Mouse (Mus musculus) cerebellum, adult 2 months (tissue): Measurements from ENCODE around the gene Ugt1a5. TPM values are rescaled to one million over a fixed set of nuclear protein-coding genes. Genes with fewer than 3 reads are reported as not detected.

Source experiments
- DNase-seq, 2 experiments: peaks; one replicate each; pipeline ENCODE4 v3.0.0; 2021
- H3K27ac ChIP-seq: fragments of 200-500 bp; 2 replicates; pipeline ENCODE4 v1.5.1; 2012; ENCODE audit warnings: low read length, control low read depth, inconsistent platforms; ENCODE audit not compliant: insufficient read depth
- H3K27me3 ChIP-seq: fragments of 200-500 bp; 2 replicates; pipeline ENCODE4 v1.6.1; 2012; ENCODE audit warnings: inconsistent platforms, mild to moderate bottlenecking, low read length, moderate library complexity; ENCODE audit not compliant: control insufficient read depth, insufficient read depth
- H3K4me1 ChIP-seq: fragments of 200-500 bp; 2 replicates; pipeline ENCODE4 v1.6.1; 2011; ENCODE audit warnings: low read length; ENCODE audit not compliant: control insufficient read depth, insufficient read depth
- H3K4me3 ChIP-seq: fragments of 200-500 bp; replicated peaks from 2 replicates; pipeline ENCODE3; 2011; ENCODE audit warnings: mild to moderate bottlenecking, low read depth, low read length, control low read depth; ENCODE audit not compliant: insufficient read depth
- CTCF ChIP-seq: fragments of 200-500 bp; IDR thresholded peaks from 2 replicates; pipeline ENCODE4 v1.5.1; 2011; ENCODE audit warnings: low read depth, mild to moderate bottlenecking, control low read depth, low read length, moderate library complexity, borderline replicate concordance; ENCODE audit not compliant: insufficient read depth
- POLR2A ChIP-seq: fragments of 200-500 bp; IDR thresholded peaks from 2 replicates; pipeline ENCODE4 v1.6.1; 2011; ENCODE audit warnings: low read length, control low read depth, borderline replicate concordance; ENCODE audit not compliant: insufficient read depth
- WGBS: fragments of 180-500 bp; shearing (Covaris S2); methylation state at CpG from one replicate; pipeline ENCODE4 v1.1.7; 2018; 5-methylcytosine and 5-hydroxymethylcytosine counted together
- polyA plus RNA-seq: library from polyadenylated mRNA; depleted of rRNA; stranded (reverse); fragments of >200 nt; gene quantifications from 2 replicates; pipeline ENCODE4 v1.2.3, GENCODE M21; 2012; rRNA removed

The Ugt1a5 gene
- polyA plus RNA-seq, 1 experiment, result not detected

DNA sequence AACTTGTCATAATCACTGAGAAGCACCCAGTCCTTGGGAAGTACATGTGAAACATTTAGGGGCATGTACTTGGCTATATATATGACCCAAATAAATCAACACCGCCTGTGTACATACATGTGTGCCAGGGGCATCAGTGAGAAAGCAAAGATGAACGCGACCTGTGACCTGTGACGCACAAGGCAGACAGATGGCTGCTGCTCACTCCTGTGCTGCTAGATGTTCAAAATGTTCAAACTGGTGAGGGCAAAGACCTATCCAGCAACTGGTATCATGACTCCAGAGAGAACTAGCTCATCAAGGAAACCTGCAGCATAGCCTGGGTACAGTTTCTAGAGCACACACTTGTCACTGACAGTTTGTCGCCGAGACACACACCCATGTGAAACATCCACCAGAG is 101.7 kb downstream of the Ugt1a5 start:
- H3K4me3 ChIP-seq, result no peak overlapping the region
- H3K27ac ChIP-seq, result no peak overlapping the region
- no peaks in the 10 kb centered on the region for H3K4me1 ChIP-seq
- TF ChIP-seq POLR2A (no peak), CTCF (no peak)
- 92% methylated on average over 6 of the region's 6 CpGs for WGBS
- H3K27me3 ChIP-seq, result no peaks in the 10 kb centered on the region
- DNase-seq, result peak in 1 of 2 experiments; percentile 16

DNA sequence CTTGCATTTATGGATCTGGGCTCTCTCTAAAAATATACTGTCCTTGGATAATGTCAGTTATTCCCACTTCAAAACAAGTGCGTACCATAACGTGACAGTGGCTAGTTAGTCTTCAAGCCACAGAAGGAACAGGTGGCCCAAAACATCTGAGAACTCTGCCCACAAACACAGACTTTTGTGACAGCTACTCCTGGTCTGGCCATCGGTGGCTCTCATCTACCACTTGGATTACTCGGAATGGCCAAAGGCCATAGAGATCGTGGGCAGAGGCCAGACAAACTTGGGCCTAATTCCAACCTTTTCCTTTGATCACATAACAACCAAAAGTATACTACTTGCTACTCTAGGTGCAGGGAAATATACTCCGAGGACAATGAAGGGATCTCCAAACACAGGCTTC is 102.3 kb downstream of the Ugt1a5 start:
- WGBS, result 78% methylated on average over 6 of the region's 6 CpGs
- TF ChIP-seq POLR2A (no peak), CTCF (no peak)
- DNase-seq, result no peak
- Histone ChIP-seq H3K4me1 (no peaks in the 10 kb centered on the region), H3K27me3 (no peaks in the 10 kb centered on the region), H3K27ac (no peak overlapping the region), H3K4me3 (no peak overlapping the region)

Other genes with a start within 250 kb of the Ugt1a5 start
- gene Usp40, start 157.5 kb upstream of the Ugt1a5 start, polyA plus RNA-seq, result 18.8 and 19.7 TPM in 2 replicates
- not detected in 2 replicates for gene Ugt1a10, start 110.6 kb upstream of the Ugt1a5 start, polyA plus RNA-seq
- gene Ugt1a9, start 95.2 kb upstream of the Ugt1a5 start, polyA plus RNA-seq, result not detected in 2 replicates
- not detected in 2 replicates for gene Ugt1a8, start 78.2 kb upstream of the Ugt1a5 start, polyA plus RNA-seq
- 0.44 and 0.46 TPM in 2 replicates for gene Ugt1a7c, start 71.0 kb upstream of the Ugt1a5 start, polyA plus RNA-seq
- gene Ugt1a6b, start 62.8 kb upstream of the Ugt1a5 start, polyA plus RNA-seq, result not detected in 2 replicates
- gene Ugt1a6a, start 31.2 kb upstream of the Ugt1a5 start, polyA plus RNA-seq, result 0.44 and 0.57 TPM in 2 replicates
- gene Ugt1a2, start 34.6 kb downstream of the Ugt1a5 start, polyA plus RNA-seq, result not detected in 2 replicates
- 2.9 and 3.5 TPM in 2 replicates for gene Dnajb3, start 39.8 kb downstream of the Ugt1a5 start, polyA plus RNA-seq
- gene Ugt1a1, start 45.9 kb downstream of the Ugt1a5 start, polyA plus RNA-seq, result not detected in 2 replicates
- 0.25 and 0.43 TPM in 2 replicates for gene Mroh2a, start 61.0 kb downstream of the Ugt1a5 start, polyA plus RNA-seq
- gene Hjurp, start 111.6 kb downstream of the Ugt1a5 start, polyA plus RNA-seq, result 79.1 and 80.4 TPM in 2 replicates
- 0.48 and 0.49 TPM in 2 replicates for gene Trpm8, start 111.6 kb downstream of the Ugt1a5 start, polyA plus RNA-seq
- gene Spp2, start 240.9 kb downstream of the Ugt1a5 start, polyA plus RNA-seq, result 0.24 and 0.34 TPM in 2 replicates